In the genomic region with DNA sequence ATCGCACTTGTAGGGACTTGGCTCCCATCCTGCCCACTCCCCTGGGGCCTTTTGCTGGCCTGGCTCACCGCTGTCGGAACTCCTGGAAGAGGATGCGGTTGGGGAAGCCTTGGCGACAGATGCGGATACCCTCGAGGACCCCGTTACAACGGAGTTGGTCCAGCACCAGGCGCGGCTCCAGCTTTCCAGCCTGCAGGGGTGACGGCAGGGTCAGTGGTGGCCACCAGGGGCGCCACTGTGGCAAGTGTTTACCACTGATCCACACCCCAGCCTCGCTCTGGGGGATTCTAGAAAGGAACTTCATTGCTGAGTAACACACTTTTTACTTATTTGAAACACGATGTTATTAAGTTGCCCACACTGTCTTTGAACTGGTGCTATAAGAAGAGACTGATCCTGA, we compare ENCODE assay signal across 9 mouse cellular contexts. TPM values are rescaled to one million over a fixed set of nuclear protein-coding genes. Genes with fewer than 3 reads are reported as not detected.
DNase-seq lines count a peak whose midpoint lies in the region; ATAC-seq and TF ChIP-seq lines count a peak whose summit lies in the region.
"Had no signal": no experiment of that assay in that cellular context is flagged by ENCODE, and none has a peak within 500 bp of the region (broad histone marks: within the 10 kb centered on the region; RNA-seq: fewer than 3 reads in every experiment).

No protein-coding gene starts in this region.

- no peak for ATAC-seq in liver, embryonic 14.5 days (ENCODE audit: insufficient read depth)

- peak; percentile 18 for DNase-seq in gastrocnemius, adult 18-20 months (ENCODE audit: low spot score)
- DNase-seq in gastrocnemius, adult 8-10 months (ENCODE audit: low spot score in 2 of 2) = no peak
- DNase-seq in liver, embryonic 14.5 days (ENCODE audit: low read depth in 3 of 3, low spot score in 3 of 3) = no peak
- no peak for DNase-seq in liver
- DNase-seq in frontal cortex, postnatal 36 days (ENCODE audit: low spot score in 2 of 2) = no peak
- DNase-seq in right cerebral cortex, adult 18-20 months = no peak
- DNase-seq: kidney, adult 18-20 months had no signal

- H3K27ac ChIP-seq in liver, embryonic 14.5 days = no peak overlapping the region
- no peak overlapping the region for H3K27ac ChIP-seq in cortical plate, adult 2 months (ENCODE audit: insufficient read depth, low read length)

- no peak overlapping the region for H3K9ac ChIP-seq in liver, embryonic 14.5 days (replicated peaks)

- TF ChIP-seq EP300 in liver, embryonic 14.5 days (IDR thresholded peaks at IDR 0.05; ENCODE audit: low read depth) = no peak

- WGBS in liver, embryonic 14.5 days (ENCODE audit: insufficient replicate concordance) = 14% methylated on average over 15 of the region's 15 CpGs

- no peaks in the 10 kb centered on the region for H3K9me3 ChIP-seq in liver, embryonic 14.5 days (ENCODE audit: control insufficient read depth, low read length)
- H3K9me3 ChIP-seq in E14TG2a.4 (ENCODE audit: low read length) = no peaks in the 10 kb centered on the region

- no peaks in the 10 kb centered on the region for H3K36me3 ChIP-seq in liver, embryonic 14.5 days (replicated peaks; ENCODE audit: control insufficient read depth, insufficient read depth, low read depth)
- no peaks in the 10 kb centered on the region for H3K36me3 ChIP-seq in E14TG2a.4 (ENCODE audit: insufficient read depth, low read length)

- peak; percentile 60 for TF ChIP-seq CTCF in liver, embryonic 14.5 days (IDR thresholded peaks at IDR 0.05; ENCODE audit: low read depth)
- TF ChIP-seq CTCF in E14TG2a.4 (conservative IDR thresholded peaks at IDR 0.05; ENCODE audit: low read length) = peak; percentile 64
- 0 out of 2 replicates have a peak, but pooled peaks have one; percentile 4 for TF ChIP-seq CTCF in cortical plate, adult 2 months (IDR thresholded peaks at IDR 0.05; ENCODE audit: extremely low read depth, insufficient read depth, low read length)

- no peak overlapping the region for H3K4me2 ChIP-seq in liver, embryonic 14.5 days (ENCODE audit: low read depth)

- no peak for TF ChIP-seq POLR2A in cortical plate, adult 2 months (IDR thresholded peaks at IDR 0.05; ENCODE audit: extremely low read depth, insufficient read depth, low read length)

- no peak overlapping the region for H3K4me3 ChIP-seq in liver, embryonic 14.5 days (ENCODE audit: insufficient read depth in 1 of 2, low read depth in 2 of 2, low read length in 2 of 2)
- peak overlapping the region; percentile 53; the same call in 1 of the 2 replicates for H3K4me3 ChIP-seq in E14TG2a.4 (replicated peaks; ENCODE audit: low read length)
- no peak overlapping the region for H3K4me3 ChIP-seq in cortical plate, adult 2 months (ENCODE audit: insufficient read depth, low read length)

- no peaks in the 10 kb centered on the region for H3K4me1 ChIP-seq in liver, embryonic 14.5 days (replicated peaks; ENCODE audit: control insufficient read depth in 2 of 2, insufficient read depth in 2 of 2, low read length in 1 of 2)
- H3K4me1 ChIP-seq in E14TG2a.4 (replicated peaks; ENCODE audit: low read depth, low read length) = peaks cover 72% of the 10 kb centered on the region
- H3K4me1 ChIP-seq in cortical plate, adult 2 months (ENCODE audit: control insufficient read depth, insufficient read depth, low read length) = no peaks in the 10 kb centered on the region; the same call in 1 of the 2 replicates

- H3K27me3 ChIP-seq in liver, embryonic 14.5 days (ENCODE audit: control insufficient read depth, insufficient read depth, low read length) = no peaks in the 10 kb centered on the region
- peaks cover 3% of the 10 kb centered on the region; the same call in 1 of the 2 replicates for H3K27me3 ChIP-seq in E14TG2a.4 (ENCODE audit: insufficient read depth, low read length)

RNA-seq across cellular contexts. Expression of a gene that starts 37.2 kb away (rescaled TPM):
- total RNA-seq in gastrocnemius, adult 18-20 months (2021) = 10 to 100 TPM; 43.2 to 45.2 TPM
- total RNA-seq in gastrocnemius, adult 8-10 months (2022) = 10 to 100 TPM; 38.7 to 58.3 (median 42.5) TPM
- polyA plus RNA-seq in liver, embryonic 14.5 days (2012; rRNA removed) = 0.15 and 0.75 TPM in 2 replicates
- 0.09 and 0.23 TPM in 2 replicates for polyA plus RNA-seq in liver, embryonic 14.5 days (2014; fragmentation: Nextera tagmentation; extraction: Ambion mirVana)
- 15.9 and 17.4 TPM in 2 replicates for polyA plus RNA-seq in cortical plate, adult 2 months (2012; rRNA removed)

RNA-seq across cellular contexts. Expression of a gene that starts 42.9 kb away (rescaled TPM):
- 1 to 10 TPM; 3.7 to 5.1 TPM for total RNA-seq in gastrocnemius, adult 18-20 months (2021)
- 1 to 10 TPM; 3.6 to 5.1 (median 4.5) TPM for total RNA-seq in gastrocnemius, adult 8-10 months (2022)
- polyA plus RNA-seq in liver, embryonic 14.5 days (2012; rRNA removed) = 0.16 and 0.24 TPM in 2 replicates
- not detected in 2 replicates for polyA plus RNA-seq in liver, embryonic 14.5 days (2014; fragmentation: Nextera tagmentation; extraction: Ambion mirVana)
- 54.9 and 62.0 TPM in 2 replicates for polyA plus RNA-seq in cortical plate, adult 2 months (2012; rRNA removed)

Comparison
In these comparisons a context has a peak if more than half of its experiments do, and no peak if none do; other contexts are left out.
1. CTCF ChIP-seq: peak in every context shown above with its lines; median percentile 64 in E14TG2a.4; 60 in liver, embryonic 14.5 days; 4 in cortical plate, adult 2 months.